Mouse (Mus musculus): Measurements from ENCODE around the gene Dnaja3. TPM values are rescaled to one million over a fixed set of nuclear protein-coding genes. Genes with fewer than 3 reads are reported as not detected.
"Not testable (repeated sequence)": the region's sequence is repeated elsewhere in the genome, so short reads cannot be mapped to it uniquely, and the experiment has no call there.

Dnaja3 gene
- polyA plus RNA-seq, 1 experiment from 2014 or later, result 57.0 TPM

GRCm38 (mm10) chr16:4756660-4757335 lies 117.0 kb downstream of the Dnaja3 start:
- ATAC-seq (ENCODE audit: low FRiP score) (peak; percentile 89), DNase-seq (ENCODE audit: low spot score, missing footprints) (peak; percentile 89)
- Histone ChIP-seq H3K4me2 (peak overlapping the region; percentile 34), H3K4me3 (ENCODE audit: low read depth, low read length) (peak overlapping the region; percentile 34), H3K9ac (ENCODE audit: low read length) (peak overlapping the region; percentile 57; the same call in 1 of the 2 replicates)
- H3K27ac ChIP-seq (ENCODE audit: low read depth, low read length); H3K36me3 ChIP-seq (ENCODE audit: control insufficient read depth, insufficient read depth, low read length); H3K27me3 ChIP-seq (ENCODE audit: control insufficient read depth, insufficient read depth, low read length); H3K4me1 ChIP-seq (ENCODE audit: control insufficient read depth, insufficient read depth, low read length); H3K9me3 ChIP-seq (ENCODE audit: control insufficient read depth, low read length): not testable (repeated sequence)
- 4% methylated on average over 29 of the region's 42 CpGs for WGBS

Other genes with a start within 250 kb of the Dnaja3 start
- 1.2 and 1.3 TPM in 2 replicates for gene Adcy9, start 219.5 kb upstream of the Dnaja3 start, polyA plus RNA-seq (2014; fragmentation: Nextera tagmentation; extraction: Ambion mirVana)
- 20.0 and 20.9 TPM in 2 replicates for gene Srl, start 98.2 kb upstream of the Dnaja3 start, polyA plus RNA-seq (2014; fragmentation: Nextera tagmentation; extraction: Ambion mirVana)
- 18.2 and 18.9 TPM in 2 replicates for gene Tfap4, start 80.1 kb upstream of the Dnaja3 start, polyA plus RNA-seq (2014; fragmentation: Nextera tagmentation; extraction: Ambion mirVana)
- gene Glis2, start 45.3 kb upstream of the Dnaja3 start, polyA plus RNA-seq (2014; fragmentation: Nextera tagmentation; extraction: Ambion mirVana), result 16.6 and 27.2 TPM in 2 replicates
- 97.1 and 99.1 TPM in 2 replicates for gene Pam16, start 15.0 kb upstream of the Dnaja3 start, polyA plus RNA-seq (2014; fragmentation: Nextera tagmentation; extraction: Ambion mirVana)
- gene Vasn, start within 50 bp of the Dnaja3 start, polyA plus RNA-seq (2014; fragmentation: Nextera tagmentation; extraction: Ambion mirVana), result 6.1 and 7.0 TPM in 2 replicates
- 13.6 TPM in 2 replicates for gene Coro7, start 39.8 kb downstream of the Dnaja3 start, polyA plus RNA-seq (2014; fragmentation: Nextera tagmentation; extraction: Ambion mirVana)
- gene Nmral1, start 79.4 kb downstream of the Dnaja3 start, polyA plus RNA-seq (2014; fragmentation: Nextera tagmentation; extraction: Ambion mirVana), result 174 and 191 TPM in 2 replicates
- gene Hmox2, start 86.4 kb downstream of the Dnaja3 start, polyA plus RNA-seq (2014; fragmentation: Nextera tagmentation; extraction: Ambion mirVana), result 82.2 and 82.7 TPM in 2 replicates
- gene Cdip1, start 150.3 kb downstream of the Dnaja3 start, polyA plus RNA-seq (2014; fragmentation: Nextera tagmentation; extraction: Ambion mirVana), result 85.7 and 85.8 TPM in 2 replicates
- 0.29 TPM in 1 of 2 replicates, not detected in the other for gene 4930562C15Rik, start 195.4 kb downstream of the Dnaja3 start, polyA plus RNA-seq (2014; fragmentation: Nextera tagmentation; extraction: Ambion mirVana)
- 22.1 and 22.2 TPM in 2 replicates for gene Ubald1, start 240.3 kb downstream of the Dnaja3 start, polyA plus RNA-seq (2014; fragmentation: Nextera tagmentation; extraction: Ambion mirVana)
- gene Mgrn1, start 246.3 kb downstream of the Dnaja3 start, polyA plus RNA-seq (2014; fragmentation: Nextera tagmentation; extraction: Ambion mirVana), result 63.8 and 66.9 TPM in 2 replicates

Measured in midbrain, embryonic 11.5 days (tissue).